Mouse (Mus musculus): Measurements from ENCODE around the gene Pif1.
A peak's percentile ranks its signal among the peaks of the same experiment; 100 is the strongest.

The Pif1 gene

DNA sequence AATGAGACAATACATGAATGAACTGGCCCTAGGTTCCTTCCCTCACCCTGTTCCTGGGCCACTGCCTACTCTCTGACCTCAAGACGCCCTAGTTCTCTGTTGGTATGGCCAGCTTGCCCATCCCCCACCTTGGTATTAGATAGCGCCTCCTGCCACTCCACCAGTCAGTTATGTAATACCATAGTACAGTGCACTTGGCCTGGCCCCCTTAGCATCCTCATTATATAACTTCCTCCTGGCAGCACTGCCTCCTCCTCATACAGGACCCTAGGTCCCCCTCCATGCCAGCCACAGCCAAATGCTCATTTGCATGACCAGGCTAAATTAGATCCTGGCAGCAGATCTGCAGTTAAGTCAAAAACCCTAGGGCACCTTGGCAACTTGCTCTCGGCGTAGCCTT lies 25.9 kb upstream of the Pif1 start:
- DNase-seq (ENCODE audit: low read depth, low spot score) = no peak

DNA sequence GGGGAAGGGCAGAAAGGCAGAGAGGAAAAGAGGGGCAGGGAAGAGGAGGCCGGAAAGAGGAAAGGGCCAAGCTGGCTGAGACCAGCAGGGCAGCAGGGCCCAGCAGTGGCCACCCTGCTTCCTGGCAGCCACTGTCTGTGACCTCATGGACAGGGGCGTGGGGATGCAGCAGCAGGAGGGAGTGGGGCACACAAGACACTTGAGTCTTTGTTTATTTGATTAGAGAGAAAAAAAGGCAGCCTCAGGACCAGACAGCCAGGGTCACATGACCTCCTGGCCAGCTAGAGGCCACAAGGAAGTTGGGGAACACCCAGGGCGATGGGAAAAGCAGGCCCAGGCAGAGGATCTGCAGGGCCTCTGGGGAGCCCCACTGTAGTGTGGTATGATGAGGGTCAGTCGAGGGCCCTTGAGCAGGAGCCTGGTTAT lies 24.9 kb upstream of the Pif1 start:
- no peak for DNase-seq (ENCODE audit: low read depth, low spot score)

DNA sequence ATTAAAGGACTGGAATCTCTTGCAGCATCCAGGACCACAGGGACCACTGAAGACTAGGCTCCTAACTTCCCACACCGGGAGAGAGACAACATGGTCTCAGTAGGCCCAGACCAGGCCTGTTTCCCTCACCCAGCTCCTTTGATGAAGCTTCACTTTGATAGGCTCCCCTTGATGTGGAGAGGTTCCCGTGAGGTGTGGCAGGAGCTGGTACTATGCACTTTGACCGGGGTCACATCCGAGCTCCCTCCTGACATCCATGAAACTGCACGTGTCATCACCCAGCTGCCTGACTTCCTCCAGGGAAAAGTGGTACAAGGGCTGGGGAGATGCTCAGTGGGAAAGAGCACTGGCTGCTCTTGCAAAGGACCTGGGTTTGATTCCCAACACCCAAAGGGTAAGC lies 23.9 kb upstream of the Pif1 start:
- no peak for DNase-seq (ENCODE audit: low read depth, low spot score)

- no peak for DNase-seq (ENCODE audit: low read depth, low spot score)
These were observed 22.3 kb upstream of the Pif1 start for GRCm38 (mm10) chr9:65564698-65565097.

DNA sequence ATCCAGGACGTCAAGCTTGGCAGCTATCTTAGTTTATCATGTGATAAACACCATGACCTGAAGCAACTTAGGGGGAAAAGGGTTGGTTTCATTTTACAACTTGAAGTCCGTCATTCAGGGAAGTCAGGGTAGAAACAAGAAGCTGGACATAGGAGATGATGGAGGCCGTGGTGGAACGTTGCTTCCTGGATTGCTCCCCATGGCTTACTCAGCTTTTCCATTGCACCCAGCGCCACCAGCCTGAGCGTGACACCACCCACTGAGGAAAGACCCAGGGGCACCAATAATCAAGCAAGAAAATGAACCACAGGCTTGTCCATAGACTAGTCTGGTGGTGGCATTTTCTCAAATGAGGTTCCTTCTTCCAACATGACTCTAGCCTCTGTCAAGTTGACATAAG lies 18.2 kb upstream of the Pif1 start:
- no peak for DNase-seq (ENCODE audit: low read depth, low spot score)

- no peak for DNase-seq (ENCODE audit: low read depth, low spot score)
These were observed 17.4 kb upstream of the Pif1 start for GRCm38 (mm10) chr9:65569491-65569971.

DNA sequence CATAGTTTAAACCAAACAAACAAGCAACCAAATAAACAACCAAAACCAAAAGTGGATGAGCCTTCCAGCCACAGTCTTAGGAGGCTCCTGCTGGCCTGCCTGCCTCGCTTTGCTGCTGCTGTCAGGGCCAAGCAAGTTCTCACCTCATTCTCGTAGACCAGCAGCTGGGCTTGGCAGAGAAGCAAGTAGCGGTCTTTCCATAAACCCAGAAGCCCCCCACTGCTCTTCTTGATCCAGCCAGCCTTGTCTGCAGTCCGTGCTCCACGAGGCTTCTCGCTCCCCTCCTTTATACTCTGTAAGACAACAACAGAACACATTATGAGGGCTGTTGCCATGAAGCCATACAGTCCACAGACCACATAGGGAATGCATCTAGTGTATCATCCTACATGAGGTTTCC lies 14.1 kb upstream of the Pif1 start:
- no peak for DNase-seq (ENCODE audit: low read depth, low spot score)

DNA sequence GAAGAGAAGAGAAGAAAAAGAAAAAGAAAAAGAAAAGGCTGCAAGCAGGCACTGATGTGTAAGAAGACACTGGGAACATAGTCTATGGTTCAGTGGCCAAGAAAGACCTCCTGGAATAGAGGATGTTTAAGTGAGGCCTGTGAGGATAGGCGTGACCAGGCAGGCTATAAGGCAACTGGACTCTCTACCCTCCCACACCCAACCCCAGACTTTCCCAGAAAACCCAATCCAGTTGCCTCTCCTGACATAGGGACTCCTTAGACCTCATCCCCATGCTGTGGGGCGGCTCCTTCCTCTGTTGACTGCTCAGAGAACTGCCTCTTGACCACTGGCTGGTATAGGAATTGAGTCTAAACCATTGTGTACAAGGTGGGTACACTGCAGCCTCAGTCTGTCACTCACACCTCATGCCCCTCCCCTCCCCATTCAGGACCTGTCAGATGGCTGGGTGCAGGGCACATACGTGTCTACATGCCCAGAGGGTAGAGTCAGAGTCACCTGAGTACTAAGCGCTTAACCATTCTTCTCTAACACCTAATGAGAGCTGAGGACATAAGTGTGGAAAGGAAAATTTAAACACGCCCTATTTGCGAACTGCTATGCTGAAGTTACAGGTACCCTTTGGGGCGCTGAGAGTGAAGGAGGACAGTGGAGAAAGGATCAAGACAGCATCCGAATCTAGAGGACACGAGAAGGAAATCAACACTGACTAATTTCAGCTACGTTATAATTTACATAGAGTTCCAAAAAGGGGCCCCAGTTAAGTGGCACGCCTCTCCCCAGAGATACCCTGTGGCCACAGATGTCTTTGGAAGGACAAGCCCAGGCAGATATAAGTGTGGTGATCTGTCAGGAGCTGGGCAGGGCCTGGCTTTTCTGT lies 12.2 kb upstream of the Pif1 start:
- no peak for DNase-seq (ENCODE audit: low read depth, low spot score)

GRCm38 (mm10) chr9:65575393-65576196 lies 11.4 kb upstream of the Pif1 start:
- no peak for DNase-seq (ENCODE audit: low read depth, low spot score)

DNA sequence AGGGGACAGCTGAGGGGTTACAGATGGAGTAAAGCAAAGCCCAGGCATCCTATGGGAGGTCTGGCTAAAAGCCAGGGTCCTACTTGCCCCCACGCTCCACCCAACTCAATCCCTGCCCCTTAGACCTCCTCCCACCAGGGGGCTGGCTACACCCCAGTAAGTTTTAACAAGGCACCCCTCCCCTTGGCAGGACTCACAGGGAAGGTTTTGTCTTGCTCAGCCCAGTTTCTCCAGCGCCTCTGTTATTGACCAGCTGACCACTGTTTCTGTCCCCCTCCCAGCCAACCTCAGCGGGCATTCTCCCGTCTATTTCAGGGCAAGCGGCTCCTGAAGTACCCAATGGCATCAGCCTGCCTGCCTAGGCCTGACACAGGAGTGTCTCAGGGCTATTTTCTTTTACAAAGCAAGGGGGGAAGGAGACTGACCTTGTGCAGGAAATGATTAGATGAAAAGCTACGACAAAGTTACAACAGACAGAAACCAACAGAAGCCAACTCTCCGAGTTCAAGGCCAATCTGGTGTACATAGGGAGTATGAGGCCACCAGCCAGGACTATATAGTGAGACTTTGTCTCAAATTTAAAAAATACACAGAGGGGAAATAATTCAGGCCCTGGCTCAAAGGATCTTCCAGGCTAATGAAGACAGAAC lies 10.0 kb upstream of the Pif1 start:
- no peak for DNase-seq (ENCODE audit: low read depth, low spot score)

- DNase-seq (ENCODE audit: low read depth, low spot score) = peak; percentile 30
These were observed 9.3 kb upstream of the Pif1 start for GRCm38 (mm10) chr9:65577511-65578196.

GRCm38 (mm10) chr9:65578801-65579249 lies 8.1 kb upstream of the Pif1 start:
- DNase-seq (ENCODE audit: low read depth, low spot score) = no peak

GRCm38 (mm10) chr9:65579781-65580371 lies 7.1 kb upstream of the Pif1 start, which contains the start of gene Plekho2:
Gene Plekho2 (minus strand): TSS chr9:65580040.
- DNase-seq (ENCODE audit: low read depth, low spot score) = peak; percentile 98

DNA sequence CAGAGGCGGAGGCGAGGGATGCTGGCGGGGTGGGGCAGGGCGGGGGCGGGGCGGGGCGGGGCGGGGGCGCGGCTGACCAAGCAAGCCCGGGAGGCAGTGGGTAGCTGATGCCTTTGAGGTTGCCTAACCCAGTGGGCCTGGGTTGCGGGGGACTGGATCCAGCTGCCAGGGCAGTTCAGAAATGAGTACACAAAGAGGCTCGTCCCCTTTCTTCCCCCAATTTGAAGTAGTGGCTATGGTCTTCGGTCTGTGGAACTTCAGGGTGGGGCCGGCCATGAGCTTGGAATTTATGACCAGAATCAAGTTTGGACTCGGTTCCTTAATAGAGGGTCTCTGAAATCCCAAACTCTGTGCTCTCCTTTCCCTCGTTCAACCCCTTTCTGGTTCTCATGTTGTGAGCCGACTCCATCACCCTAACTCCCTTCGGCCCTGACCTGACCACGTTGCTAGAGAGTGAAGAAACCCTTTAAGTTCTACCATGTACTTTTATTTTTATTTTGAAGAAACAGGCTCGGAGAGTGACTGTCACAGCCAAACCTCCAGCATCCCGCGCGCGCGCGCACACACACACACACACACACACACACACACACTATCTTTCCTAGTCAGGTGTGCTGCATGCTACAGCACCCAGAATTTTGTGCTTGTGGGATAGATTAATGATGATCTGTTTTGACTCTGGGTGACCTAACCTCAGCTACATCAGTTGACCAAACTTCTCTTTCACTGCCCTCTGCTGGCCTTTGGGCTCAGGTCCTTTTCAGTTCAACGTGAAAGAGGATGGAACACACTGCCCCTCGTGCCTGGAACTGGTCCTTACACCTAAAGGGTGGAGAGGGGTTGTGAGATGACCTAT lies 6.3 kb upstream of the Pif1 start:
- peak; percentile 96 for DNase-seq (ENCODE audit: low read depth, low spot score)

- DNase-seq (ENCODE audit: low read depth, low spot score) = peak; percentile 77
These were observed 3.9 kb upstream of the Pif1 start for GRCm38 (mm10) chr9:65583045-65583444.

DNA sequence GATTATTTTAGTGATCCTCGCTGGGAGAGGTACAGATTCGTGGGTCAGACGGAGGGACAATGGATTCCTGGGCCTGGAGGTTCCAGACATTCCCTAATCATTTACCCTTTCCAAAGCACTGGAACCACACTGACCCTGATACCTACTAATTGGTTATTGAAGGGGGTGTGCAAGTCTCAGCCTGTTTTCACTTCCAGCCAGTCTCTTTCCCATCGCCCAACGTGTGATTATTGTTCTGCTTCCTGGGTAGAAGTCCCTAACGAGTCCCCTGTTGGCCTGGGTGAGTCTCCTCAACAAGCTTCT lies 261 bp downstream of the Pif1 start:
- no peak for DNase-seq (ENCODE audit: low read depth, low spot score)

GRCm38 (mm10) chr9:65587573-65588358 lies 806 bp downstream of the Pif1 start:
- no peak for DNase-seq (ENCODE audit: low read depth, low spot score)

DNA sequence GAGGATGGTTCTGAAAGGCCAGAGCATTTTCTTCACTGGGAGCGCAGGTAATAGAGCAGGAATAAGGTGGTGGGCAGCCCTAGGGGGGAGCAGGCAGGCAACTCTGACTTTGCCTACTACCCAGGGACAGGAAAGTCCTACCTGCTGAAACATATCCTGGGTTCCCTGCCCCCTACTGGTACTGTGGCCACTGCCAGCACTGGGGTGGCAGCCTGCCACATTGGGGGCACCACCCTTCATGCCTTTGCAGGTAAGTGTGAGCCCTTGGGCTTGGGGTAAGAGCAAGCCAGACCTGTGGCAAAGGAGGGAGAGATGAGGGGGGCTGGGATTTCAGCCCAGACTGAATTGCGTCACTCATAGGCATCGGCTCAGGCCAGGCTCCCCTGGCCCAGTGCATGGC lies 2.1 kb downstream of the Pif1 start:
- DNase-seq (ENCODE audit: low read depth, low spot score) = no peak

DNA sequence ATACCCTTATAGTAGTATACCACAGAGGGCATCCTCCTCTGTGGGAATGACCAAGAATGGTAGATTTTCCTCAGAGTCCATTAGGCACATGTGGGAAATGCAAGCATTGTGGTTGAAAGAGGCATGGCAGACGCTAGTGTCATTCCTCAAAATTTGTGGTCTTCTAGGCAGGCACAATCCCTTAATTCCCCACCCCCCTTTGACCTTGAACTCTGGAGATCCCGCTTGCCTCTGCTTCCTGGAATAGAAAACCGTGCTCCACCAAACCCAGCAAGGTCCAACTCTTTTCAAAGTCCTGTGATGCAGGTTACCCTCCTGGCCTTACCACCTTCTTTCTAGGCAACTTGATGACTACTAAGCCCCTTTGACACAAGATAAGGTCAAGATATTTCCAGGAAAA lies 5.8 kb downstream of the Pif1 start:
- peak; percentile 86 for DNase-seq (ENCODE audit: low read depth, low spot score)
